Mouse (Mus musculus): ENCODE measurements around the gene Eef1akmt1. TPM values are rescaled to one million over a fixed set of nuclear protein-coding genes. Genes with fewer than 3 reads are reported as not detected.

Eef1akmt1 gene
- polyA plus RNA-seq, 1 experiment from 2014 or later = 132 TPM

DNA sequence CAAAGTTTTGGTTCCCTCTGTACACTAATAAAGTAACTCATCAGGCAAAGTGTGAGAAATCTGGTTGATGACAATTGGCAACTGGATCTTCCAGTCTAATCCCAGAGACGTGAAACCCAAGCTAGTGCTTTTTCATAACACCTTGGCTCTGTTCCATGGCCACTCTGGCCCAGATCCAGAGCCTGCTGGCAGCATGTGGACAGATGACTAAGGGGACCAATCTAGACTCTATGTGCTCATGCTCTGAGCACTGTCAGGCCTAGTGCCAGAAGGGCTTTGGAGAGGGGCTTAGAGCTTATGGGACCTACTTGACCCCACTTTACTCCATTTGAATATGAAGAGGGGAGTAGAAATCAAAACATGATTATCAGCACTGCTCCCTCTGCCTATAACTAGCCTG is 36.1 kb upstream of the Eef1akmt1 start:
- Histone ChIP-seq H3K36me3 (ENCODE audit: control insufficient read depth, insufficient read depth, low read length) (peaks cover 14% of the 10 kb centered on the region), H3K4me3 (ENCODE audit: low read depth, low read length) (no peak overlapping the region), H3K27me3 (replicated peaks; ENCODE audit: control insufficient read depth, insufficient read depth, low read length) (no peaks in the 10 kb centered on the region), H3K27ac (ENCODE audit: low read depth, low read length) (peak overlapping the region; percentile 6; the same call in 1 of the 2 replicates), H3K4me2 (ENCODE audit: low read length) (no peak overlapping the region), H3K9me3 (replicated peaks; ENCODE audit: control insufficient read depth, low read length) (no peaks in the 10 kb centered on the region), H3K4me1 (ENCODE audit: control insufficient read depth, insufficient read depth, low read length) (peaks cover 17% of the 10 kb centered on the region; the same call in 1 of the 2 replicates), H3K9ac (ENCODE audit: low read length) (no peak overlapping the region)
- DNase-seq (ENCODE audit: low spot score) (peak; percentile 93), ATAC-seq (peak; percentile 96)
- 8% methylated on average over 1 of the region's 1 CpGs for WGBS

DNA sequence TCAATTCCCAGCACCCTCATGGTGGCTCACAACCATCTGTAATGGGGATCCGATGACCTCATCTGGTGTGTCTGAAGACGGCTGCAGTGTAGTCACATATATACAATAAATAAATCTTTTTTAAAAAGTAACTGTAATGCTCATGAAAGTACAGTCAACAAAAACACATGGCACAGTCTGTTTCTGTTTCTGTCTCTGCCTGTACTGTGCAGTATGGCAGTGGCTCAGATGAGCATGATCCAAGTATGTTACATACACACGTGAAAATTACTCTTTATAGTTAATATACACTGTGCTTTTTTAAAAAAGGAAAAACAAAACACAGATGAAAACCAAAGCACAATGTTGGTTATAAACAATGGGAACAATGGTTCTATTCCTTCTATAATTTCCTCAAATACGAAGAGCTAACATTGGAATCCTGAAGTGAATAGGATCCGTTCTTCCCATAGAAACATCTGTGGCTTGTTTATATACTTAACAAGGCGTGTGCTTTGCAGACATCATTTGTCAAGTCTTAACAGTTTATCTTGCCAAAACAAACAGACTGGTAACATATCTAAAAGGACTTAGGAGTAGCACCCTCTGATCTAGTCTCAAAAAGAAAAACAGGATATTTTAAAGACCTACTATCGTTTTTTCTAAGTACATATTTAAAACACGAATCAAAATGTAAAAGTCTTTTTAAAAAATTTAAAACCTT is 35.4 kb upstream of the Eef1akmt1 start:
- 0 out of 2 replicates have a peak overlapping the region, but pooled peaks have one; percentile 44 for H3K27ac ChIP-seq (ENCODE audit: low read depth, low read length)
- H3K4me3 ChIP-seq (ENCODE audit: low read depth, low read length) = no peak overlapping the region
- WGBS = 60% methylated on average over 8 of the region's 8 CpGs
- no peak overlapping the region for H3K9ac ChIP-seq (ENCODE audit: low read length)
- peaks cover 17% of the 10 kb centered on the region; the same call in 1 of the 2 replicates for H3K4me1 ChIP-seq (ENCODE audit: control insufficient read depth, insufficient read depth, low read length)
- no peaks in the 10 kb centered on the region for H3K27me3 ChIP-seq (replicated peaks; ENCODE audit: control insufficient read depth, insufficient read depth, low read length)
- no peak overlapping the region for H3K4me2 ChIP-seq (ENCODE audit: low read length)
- ATAC-seq = peak; percentile 64; the same call in 1 of the 2 replicates
- no peaks in the 10 kb centered on the region for H3K9me3 ChIP-seq (replicated peaks; ENCODE audit: control insufficient read depth, low read length)
- DNase-seq (ENCODE audit: low spot score) = peak; percentile 62
- H3K36me3 ChIP-seq (ENCODE audit: control insufficient read depth, insufficient read depth, low read length) = peaks cover 19% of the 10 kb centered on the region

GRCm38 (mm10) chr14:57593279-57593678 is 21.9 kb upstream of the Eef1akmt1 start:
- 95% methylated on average over 5 of the region's 5 CpGs for WGBS
- Histone ChIP-seq H3K4me1 (ENCODE audit: control insufficient read depth, insufficient read depth, low read length) (no peaks in the 10 kb centered on the region), H3K9me3 (replicated peaks; ENCODE audit: control insufficient read depth, low read length) (no peaks in the 10 kb centered on the region), H3K9ac (ENCODE audit: low read length) (no peak overlapping the region), H3K27ac (ENCODE audit: low read depth, low read length) (no peak overlapping the region), H3K27me3 (replicated peaks; ENCODE audit: control insufficient read depth, insufficient read depth, low read length) (no peaks in the 10 kb centered on the region), H3K4me2 (ENCODE audit: low read length) (no peak overlapping the region), H3K36me3 (ENCODE audit: control insufficient read depth, insufficient read depth, low read length) (peaks cover 57% of the 10 kb centered on the region), H3K4me3 (ENCODE audit: low read depth, low read length) (no peak overlapping the region)
- ATAC-seq (no peak), DNase-seq (ENCODE audit: low spot score) (no peak)

- DNase-seq (ENCODE audit: low spot score) = no peak
- no peak for ATAC-seq
- H3K9ac ChIP-seq (ENCODE audit: low read length) = no peak overlapping the region
- peaks cover 53% of the 10 kb centered on the region for H3K36me3 ChIP-seq (ENCODE audit: control insufficient read depth, insufficient read depth, low read length)
- no peaks in the 10 kb centered on the region for H3K9me3 ChIP-seq (replicated peaks; ENCODE audit: control insufficient read depth, low read length)
- no peaks in the 10 kb centered on the region for H3K27me3 ChIP-seq (replicated peaks; ENCODE audit: control insufficient read depth, insufficient read depth, low read length)
- no peak overlapping the region for H3K4me2 ChIP-seq (ENCODE audit: low read length)
- no peak overlapping the region for H3K27ac ChIP-seq (ENCODE audit: low read depth, low read length)
- no peak overlapping the region for H3K4me3 ChIP-seq (ENCODE audit: low read depth, low read length)
- WGBS = 93% methylated on average over 3 of the region's 3 CpGs
- no peaks in the 10 kb centered on the region for H3K4me1 ChIP-seq (ENCODE audit: control insufficient read depth, insufficient read depth, low read length)
Observed at GRCm38 (mm10) chr14:57591830-57592229, 20.4 kb upstream of the Eef1akmt1 start.

DNA sequence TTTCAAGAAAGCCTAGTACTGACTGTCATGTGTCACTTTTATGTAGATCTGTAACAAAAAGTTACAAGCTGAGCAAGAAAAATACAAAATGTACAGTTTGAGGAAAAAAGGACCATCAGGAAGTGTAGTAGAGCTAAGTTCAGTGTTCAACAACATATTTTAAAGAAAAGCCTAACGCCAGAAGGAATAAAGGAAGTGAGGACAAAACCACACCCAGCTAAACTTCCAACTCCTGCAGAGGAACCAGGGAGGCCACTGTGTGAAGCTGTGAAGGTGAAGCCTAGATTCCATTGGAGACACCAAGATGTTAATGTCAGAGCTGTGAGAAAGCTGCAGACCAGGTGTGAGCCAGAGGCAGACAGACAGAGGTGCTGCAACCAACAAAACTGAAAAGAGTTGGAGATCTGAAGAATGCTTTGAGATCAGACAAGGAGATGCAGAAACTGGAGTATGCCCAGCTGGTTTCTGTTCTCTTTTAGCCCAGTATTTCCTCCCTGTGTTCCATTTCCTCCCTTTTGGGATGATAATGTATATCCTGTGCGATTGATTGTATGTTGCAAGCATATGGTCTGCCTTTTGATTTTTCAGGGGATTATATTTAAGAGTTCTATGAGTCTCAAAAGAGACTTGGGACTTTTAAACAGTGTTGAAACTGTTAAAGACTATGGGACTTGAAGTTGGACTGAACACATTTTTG is 5.1 kb upstream of the Eef1akmt1 start:
- H3K9ac ChIP-seq (ENCODE audit: low read length) = no peak overlapping the region
- H3K4me3 ChIP-seq (ENCODE audit: low read depth, low read length) = no peak overlapping the region
- no peak for DNase-seq (ENCODE audit: low spot score)
- no peak overlapping the region for H3K27ac ChIP-seq (ENCODE audit: low read depth, low read length)
- H3K36me3 ChIP-seq (ENCODE audit: control insufficient read depth, insufficient read depth, low read length) = peaks cover 4% of the 10 kb centered on the region; the same call in 1 of the 2 replicates
- no peak for ATAC-seq
- H3K4me1 ChIP-seq (ENCODE audit: control insufficient read depth, insufficient read depth, low read length) = no peaks in the 10 kb centered on the region
- 96% methylated on average over 2 of the region's 2 CpGs for whole genome bisulfite sequencing
- no peaks in the 10 kb centered on the region for H3K27me3 ChIP-seq (replicated peaks; ENCODE audit: control insufficient read depth, insufficient read depth, low read length)
- H3K9me3 ChIP-seq (replicated peaks; ENCODE audit: control insufficient read depth, low read length) = no peaks in the 10 kb centered on the region
- H3K4me2 ChIP-seq (ENCODE audit: low read length) = no peak overlapping the region

GRCm38 (mm10) chr14:57574792-57575587 is 3.6 kb upstream of the Eef1akmt1 start:
- Histone ChIP-seq H3K27me3 (replicated peaks; ENCODE audit: control insufficient read depth, insufficient read depth, low read length) (no peaks in the 10 kb centered on the region), H3K9ac (ENCODE audit: low read length) (no peak overlapping the region), H3K9me3 (replicated peaks; ENCODE audit: control insufficient read depth, low read length) (no peaks in the 10 kb centered on the region), H3K4me3 (ENCODE audit: low read depth, low read length) (no peak overlapping the region), H3K36me3 (ENCODE audit: control insufficient read depth, insufficient read depth, low read length) (peaks cover 4% of the 10 kb centered on the region; the same call in 1 of the 2 replicates), H3K27ac (ENCODE audit: low read depth, low read length) (no peak overlapping the region), H3K4me2 (ENCODE audit: low read length) (no peak overlapping the region), H3K4me1 (ENCODE audit: control insufficient read depth, insufficient read depth, low read length) (peaks cover 4% of the 10 kb centered on the region; the same call in 1 of the 2 replicates)
- DNase-seq (ENCODE audit: low spot score) (peak; percentile 5), ATAC-seq (no peak)
- WGBS = 81% methylated on average over 6 of the region's 6 CpGs

GRCm38 (mm10) chr14:57565626-57566025 is 5.8 kb downstream of the Eef1akmt1 start:
- no peak overlapping the region for H3K9ac ChIP-seq (ENCODE audit: low read length)
- no peak overlapping the region for H3K4me3 ChIP-seq (ENCODE audit: low read depth, low read length)
- no peak overlapping the region for H3K4me2 ChIP-seq (ENCODE audit: low read length)
- ATAC-seq (no peak), DNase-seq (ENCODE audit: low spot score) (no peak)
- H3K4me1 ChIP-seq (ENCODE audit: control insufficient read depth, insufficient read depth, low read length) = peaks cover 1% of the 10 kb centered on the region; the same call in 1 of the 2 replicates
- no peak overlapping the region for H3K27ac ChIP-seq (ENCODE audit: low read depth, low read length)
- WGBS = 89% methylated on average over 6 of the region's 6 CpGs
- H3K27me3 ChIP-seq (replicated peaks; ENCODE audit: control insufficient read depth, insufficient read depth, low read length) = no peaks in the 10 kb centered on the region
- no peaks in the 10 kb centered on the region for H3K36me3 ChIP-seq (ENCODE audit: control insufficient read depth, insufficient read depth, low read length)
- no peaks in the 10 kb centered on the region for H3K9me3 ChIP-seq (replicated peaks; ENCODE audit: control insufficient read depth, low read length)

GRCm38 (mm10) chr14:57556922-57557321 is 14.5 kb downstream of the Eef1akmt1 start:
- no peaks in the 10 kb centered on the region for H3K4me1 ChIP-seq (ENCODE audit: control insufficient read depth, insufficient read depth, low read length)
- H3K4me3 ChIP-seq (ENCODE audit: low read depth, low read length) = no peak overlapping the region
- 73% methylated on average over 1 of the region's 1 CpGs for WGBS
- DNase-seq (ENCODE audit: low spot score) (no peak), ATAC-seq (no peak)
- no peaks in the 10 kb centered on the region; the same call in 1 of the 2 replicates for H3K36me3 ChIP-seq (ENCODE audit: control insufficient read depth, insufficient read depth, low read length)
- H3K9ac ChIP-seq (ENCODE audit: low read length) = no peak overlapping the region
- H3K4me2 ChIP-seq (ENCODE audit: low read length) = no peak overlapping the region
- H3K27me3 ChIP-seq (replicated peaks; ENCODE audit: control insufficient read depth, insufficient read depth, low read length) = no peaks in the 10 kb centered on the region
- no peaks in the 10 kb centered on the region for H3K9me3 ChIP-seq (replicated peaks; ENCODE audit: control insufficient read depth, low read length)
- H3K27ac ChIP-seq (ENCODE audit: low read depth, low read length) = no peak overlapping the region

Measured in forebrain, embryonic 14.5 days (tissue).